Mouse (Mus musculus) heart, postnatal 4 days (tissue): ENCODE data around the gene Fyb2. TPM values are rescaled to one million over a fixed set of nuclear protein-coding genes. Genes with fewer than 3 reads are reported as not detected.

Experiments used
- DNase-seq: peaks from one replicate; pipeline ENCODE4 v3.0.0; 2021
- total RNA-seq, 2 experiments: library from RNA; stranded (reverse); gene quantifications; 2 replicates each; pipeline ENCODE4 v1.2.3; 2021

The Fyb2 gene
- total RNA-seq, 2 experiments from 2014 or later, result not detected

DNA sequence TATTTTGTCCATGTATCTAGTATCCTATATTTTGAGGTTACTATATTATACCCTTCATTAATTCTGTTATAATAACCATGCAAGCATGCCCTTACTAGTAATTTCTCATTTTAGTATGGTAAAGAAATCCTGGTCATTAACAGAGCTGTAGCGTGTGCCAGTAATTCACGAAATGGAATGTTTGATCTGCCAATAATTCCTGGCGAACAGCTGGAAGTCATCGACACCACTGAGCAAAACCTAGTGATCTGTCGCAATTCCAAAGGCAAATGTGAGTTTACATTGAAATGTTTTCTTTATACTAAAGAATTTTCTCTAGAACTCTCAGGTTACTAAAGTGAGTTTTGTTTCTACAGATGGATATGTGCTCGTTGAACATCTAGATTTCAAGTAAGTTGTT, 102.2 kb downstream of the Fyb2 start:
- DNase-seq, result no peak

DNA sequence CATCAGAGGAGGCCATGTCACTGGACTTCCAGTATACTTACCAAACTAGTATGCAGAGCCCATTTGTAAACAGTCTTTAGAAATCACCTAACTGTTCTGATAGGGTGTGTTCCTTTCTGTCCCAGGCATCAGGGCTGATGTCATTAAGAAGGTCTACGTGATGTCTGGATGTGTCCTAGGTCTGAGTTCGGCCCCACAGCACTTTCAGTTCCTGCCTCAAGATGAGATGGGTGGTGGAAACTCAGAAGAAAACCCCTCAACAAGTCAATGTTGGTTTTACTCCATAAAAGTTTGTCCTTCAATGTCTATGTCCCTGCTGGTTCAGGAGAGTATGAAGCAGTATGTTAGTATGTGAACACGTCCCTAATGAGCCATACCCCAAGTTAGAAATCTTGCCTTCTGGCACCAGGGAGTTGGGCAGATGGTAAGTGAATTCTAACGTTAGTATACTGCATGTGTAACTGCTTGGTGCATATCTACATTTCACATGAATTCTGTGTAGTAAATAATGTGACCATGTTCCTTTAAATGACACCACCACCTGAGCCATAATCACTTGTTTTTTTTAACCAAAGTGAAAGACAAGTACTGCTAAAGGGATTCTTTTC, 102.9 kb downstream of the Fyb2 start:
- DNase-seq, result no peak

DNA sequence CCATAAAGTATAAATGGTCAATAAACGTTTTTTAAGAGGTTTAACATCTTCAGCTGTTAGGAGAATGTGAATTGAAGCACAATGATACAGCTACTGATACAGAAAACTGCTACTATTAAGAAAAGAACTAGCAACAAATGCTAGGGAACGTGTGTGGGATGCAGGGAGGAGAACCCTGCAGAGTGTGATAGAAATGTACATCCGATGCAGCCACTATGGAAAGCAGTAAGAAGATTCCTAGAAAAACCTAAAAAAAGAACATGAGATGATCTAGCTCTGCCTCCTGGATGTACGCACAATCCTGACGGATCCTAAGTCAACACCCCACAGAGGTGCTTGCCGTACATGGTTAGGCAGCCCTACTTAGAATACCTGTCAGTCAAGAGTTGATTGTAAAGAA, 114.0 kb downstream of the Fyb2 start:
- no peak for DNase-seq

DNA sequence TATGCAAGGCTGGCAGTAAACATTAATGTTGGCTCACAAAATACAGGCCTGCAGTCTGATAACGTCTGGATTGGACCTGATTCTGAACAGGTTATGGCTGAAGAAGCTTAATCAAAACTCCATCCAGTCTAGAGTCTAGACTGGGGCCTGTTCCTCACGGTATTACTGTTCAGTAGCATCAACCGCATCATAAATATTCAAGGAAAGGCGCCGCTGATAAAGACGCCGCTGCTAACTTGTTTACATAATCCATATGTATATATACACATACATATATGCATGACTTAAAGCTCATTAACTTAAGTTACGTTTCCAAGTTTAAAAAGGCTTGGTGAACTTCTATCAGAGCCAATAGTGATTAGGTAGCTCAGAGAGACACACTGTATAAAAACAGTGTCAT, 117.8 kb downstream of the Fyb2 start:
- DNase-seq, result no peak

DNA sequence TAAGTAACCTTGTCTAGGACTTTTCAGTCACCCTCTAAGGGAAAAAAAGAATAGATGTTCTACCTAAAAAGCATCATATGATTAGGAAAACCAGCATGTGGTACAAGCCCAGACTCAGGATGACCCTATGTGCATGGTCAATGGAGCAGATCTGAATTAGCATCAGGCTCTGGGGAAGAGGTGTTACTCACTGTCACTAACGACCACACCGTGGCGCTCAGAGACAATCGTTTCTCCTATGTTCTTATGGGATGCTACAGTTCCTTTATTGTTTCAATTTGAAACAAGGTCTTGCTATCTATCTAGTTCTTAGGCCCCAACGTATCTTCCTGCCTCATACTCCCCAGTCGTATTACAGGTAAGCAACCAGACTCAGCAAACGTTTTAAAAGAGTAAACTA, 119.9 kb downstream of the Fyb2 start:
- DNase-seq, result peak; percentile 9

DNA sequence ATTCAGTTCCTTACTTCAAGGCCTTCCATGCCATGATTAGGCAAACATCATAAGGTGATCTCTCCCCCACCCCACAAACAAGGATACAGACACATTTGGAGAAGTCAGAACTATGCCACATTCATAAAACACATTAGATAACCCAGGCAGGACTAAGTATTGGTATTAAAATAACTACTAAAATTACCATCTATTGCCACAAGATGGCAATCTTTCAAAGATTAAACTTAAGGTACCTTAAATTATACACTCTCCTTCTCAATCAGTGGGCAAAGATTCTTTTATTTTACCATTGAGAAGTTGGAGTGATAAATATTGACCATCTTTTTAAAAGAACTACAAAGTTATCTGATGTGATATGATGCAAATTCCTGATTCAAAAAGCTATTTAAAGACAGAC, 121.0 kb downstream of the Fyb2 start:
- no peak for DNase-seq

DNA sequence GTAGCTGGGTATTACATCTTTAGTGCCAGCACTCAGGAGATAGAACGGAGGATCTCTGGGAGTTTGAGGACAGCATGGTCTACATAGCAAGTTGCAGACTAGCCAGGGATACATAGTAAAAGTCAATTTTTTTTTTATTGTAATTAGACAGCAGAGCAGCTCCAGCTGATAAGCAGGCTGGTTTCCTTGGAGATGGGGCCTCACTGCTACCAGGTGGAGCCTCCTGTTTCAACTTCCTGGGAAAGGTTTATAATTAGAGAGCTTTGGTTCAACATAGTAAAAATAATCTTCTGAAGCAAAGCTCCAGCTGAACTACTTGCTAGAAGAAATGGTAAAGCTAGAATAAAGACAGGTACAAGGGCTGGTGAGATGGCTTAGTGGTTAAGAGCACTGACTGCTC, 136.8 kb downstream of the Fyb2 start:
- DNase-seq, result no peak

DNA sequence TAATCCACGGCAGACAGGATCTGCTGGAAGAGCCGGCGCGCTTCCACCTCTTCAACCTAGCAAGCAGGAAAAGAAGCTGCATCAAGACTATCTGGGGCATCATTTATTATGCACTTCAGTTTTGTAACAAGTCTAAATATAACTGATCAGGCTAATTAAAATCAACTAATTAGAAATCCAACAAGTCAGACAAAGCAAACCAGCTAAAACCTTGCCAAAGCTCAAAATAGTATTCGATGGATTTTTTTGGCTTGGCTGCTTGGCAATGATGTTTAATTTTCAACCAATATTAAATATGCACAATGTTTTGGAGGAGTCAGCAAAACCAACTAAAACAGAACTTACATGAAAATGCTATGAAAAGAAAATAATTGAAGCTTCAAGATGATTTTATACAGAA, 138.0 kb downstream of the Fyb2 start:
- DNase-seq, result no peak

Other genes starting within 250 kb of the Fyb2 start
- gene C8b, start 147.1 kb upstream of the Fyb2 start, total RNA-seq, result not detected
- gene Gm17662, start 56.1 kb upstream of the Fyb2 start, total RNA-seq, result not detected
- gene C8a, start 37.1 kb upstream of the Fyb2 start, total RNA-seq, result not detected
- gene Prkaa2, start 196.4 kb downstream of the Fyb2 start, total RNA-seq, result 10 to 100 TPM; 88.5 to 89.9 TPM
- 10 to 100 TPM; 46.0 to 47.7 TPM for gene Plpp3, start 243.9 kb downstream of the Fyb2 start, total RNA-seq